Mouse (Mus musculus) myocyte (in vitro differentiated cells): ENCODE data around the gene Rassf2. TPM values are rescaled to one million over a fixed set of nuclear protein-coding genes. Genes with fewer than 3 reads are reported as not detected.

Experiments used
- H3K27me3 ChIP-seq: one replicate; pipeline ENCODE4 v1.6.1; 2011; ENCODE audit not compliant: control insufficient read depth, insufficient read depth, insufficient read length
- H3K36me3 ChIP-seq: one replicate; pipeline ENCODE4 v1.6.1; 2011; ENCODE audit not compliant: control insufficient read depth, insufficient read depth
- H3K4me2 ChIP-seq: one replicate; pipeline ENCODE4 v1.6.1; 2011; ENCODE audit warnings: low read depth, control low read depth
- H3K4me3 ChIP-seq: one replicate; pipeline ENCODE4 v1.5.1; 2011; ENCODE audit warnings: mild to moderate bottlenecking, control low read depth, moderate library complexity
- H3K79me2 ChIP-seq: one replicate; pipeline ENCODE4 v1.6.1; 2011; ENCODE audit not compliant: control insufficient read depth, insufficient read depth
- H3ac ChIP-seq: one replicate; pipeline ENCODE4 v1.6.1; 2011; ENCODE audit not compliant: control insufficient read depth, insufficient read length
- CEBPB ChIP-seq: IDR thresholded peaks from 2 replicates; pipeline ENCODE4 v1.6.1; 2011; ENCODE audit warnings: mild to moderate bottlenecking, moderate library complexity; ENCODE audit not compliant: poor library complexity, insufficient read depth, severe bottlenecking
- E2F4 ChIP-seq: IDR thresholded peaks from one replicate; pipeline ENCODE4 v1.6.1; 2011; ENCODE audit warnings: mild to moderate bottlenecking, control low read depth, moderate library complexity; ENCODE audit not compliant: insufficient read depth
- MAX ChIP-seq: IDR thresholded peaks from one replicate; pipeline ENCODE4 v1.6.1; 2011; ENCODE audit warnings: low read depth, mild to moderate bottlenecking, control low read depth
- MYOD1 ChIP-seq, 3 experiments: IDR thresholded peaks; one replicate each; pipeline ENCODE4 v1.6.1; 2011; ENCODE audit warnings: control low read depth in 2 of 3, low read depth in 2 of 3, mild to moderate bottlenecking in 2 of 3, moderate library complexity in 1 of 3; ENCODE audit not compliant: insufficient read length in 2 of 3, control insufficient read depth in 1 of 3
- MYOG ChIP-seq, 3 experiments: IDR thresholded peaks; one replicate each; pipeline ENCODE4 v1.6.1; 2011; ENCODE audit warnings: control low read depth in 2 of 3, low read depth in 2 of 3, mild to moderate bottlenecking in 2 of 3; ENCODE audit not compliant: insufficient read length in 2 of 3, control insufficient read depth in 1 of 3, insufficient read depth in 1 of 3
- POLR2A ChIP-seq: IDR thresholded peaks from one replicate; pipeline ENCODE4 v1.6.1; 2011; ENCODE audit warnings: low read depth, mild to moderate bottlenecking, control low read depth, moderate library complexity; ENCODE audit not compliant: insufficient read length
- POLR2AphosphoS2 ChIP-seq: IDR thresholded peaks from one replicate; pipeline ENCODE4 v1.6.1; 2011; ENCODE audit warnings: low read depth, control low read depth; ENCODE audit not compliant: insufficient read length
- REST ChIP-seq: IDR thresholded peaks from one replicate; pipeline ENCODE4 v1.6.1; 2011; ENCODE audit warnings: mild to moderate bottlenecking, control low read depth, moderate library complexity; ENCODE audit not compliant: insufficient read depth, insufficient read length
- SRF ChIP-seq: IDR thresholded peaks from one replicate; pipeline ENCODE4 v1.6.1; 2011; ENCODE audit warnings: low read depth; ENCODE audit not compliant: control insufficient read depth, insufficient read length
- TCF12 ChIP-seq: IDR thresholded peaks from one replicate; pipeline ENCODE4 v1.6.1; 2011; ENCODE audit warnings: mild to moderate bottlenecking, control low read depth; ENCODE audit not compliant: poor library complexity, insufficient read depth, severe bottlenecking
- TCF3 ChIP-seq: IDR thresholded peaks from one replicate; pipeline ENCODE4 v1.6.1; 2011; ENCODE audit warnings: low read depth, control low read depth; ENCODE audit not compliant: insufficient read length
- USF1 ChIP-seq: IDR thresholded peaks from one replicate; pipeline ENCODE4 v1.6.1; 2011; ENCODE audit warnings: low read depth, mild to moderate bottlenecking, control low read depth, moderate library complexity
- polyA plus RNA-seq: library from polyadenylated mRNA; unstranded; fragments of >200 nt; fragmentation: generic; extraction: Trizol; gene quantifications from one replicate; pipeline ENCODE4 v1.2.1, GENCODE M21; 2012; ENCODE audit warnings: missing spikeins

Rassf2 gene
- polyA plus RNA-seq, 1 experiment = 8.4 TPM

- Histone ChIP-seq H3K27me3 (no peaks in the 10 kb centered on the region), H3ac (no peak overlapping the region), H3K4me2 (no peak overlapping the region), H3K4me3 (no peak overlapping the region), H3K79me2 (no peaks in the 10 kb centered on the region), H3K36me3 (no peaks in the 10 kb centered on the region)
- TF ChIP-seq MYOG (IDR thresholded peaks at IDR 0.05; ENCODE audit: control insufficient read depth in 1 of 3, insufficient read depth in 1 of 3, insufficient read length in 2 of 3, low read depth in 2 of 3) (no peak), POLR2AphosphoS2 (no peak), USF1 (no peak), MYOD1 (IDR thresholded peaks at IDR 0.05; ENCODE audit: control insufficient read depth in 1 of 3, insufficient read length in 2 of 3, low read depth in 2 of 3) (no peak), E2F4 (no peak), POLR2A (no peak), MAX (no peak), REST (no peak), SRF (no peak), CEBPB (no peak), TCF12 (no peak), TCF3 (no peak)
These were observed 36.4 kb downstream of the Rassf2 start for GRCm38 (mm10) chr2:131993563-131994088.

- H3K4me3 ChIP-seq = no peak overlapping the region
- no peaks in the 10 kb centered on the region for H3K79me2 ChIP-seq
- H3K27me3 ChIP-seq = no peaks in the 10 kb centered on the region
- H3K4me2 ChIP-seq = no peak overlapping the region
- no peaks in the 10 kb centered on the region for H3K36me3 ChIP-seq
- H3ac ChIP-seq = no peak overlapping the region
- no peak for TF ChIP-seq CEBPB
- no peak for TF ChIP-seq MAX
- TF ChIP-seq POLR2A = no peak
- no peak for TF ChIP-seq USF1
- no peak for TF ChIP-seq SRF
- no peak for TF ChIP-seq TCF12
- TF ChIP-seq E2F4 = no peak
- TF ChIP-seq REST = no peak
- no peak for TF ChIP-seq POLR2AphosphoS2
- TF ChIP-seq MYOG (IDR thresholded peaks at IDR 0.05; ENCODE audit: control insufficient read depth in 1 of 3, insufficient read depth in 1 of 3, insufficient read length in 2 of 3, low read depth in 2 of 3) = no peak
- no peak for TF ChIP-seq MYOD1 (IDR thresholded peaks at IDR 0.05; ENCODE audit: control insufficient read depth in 1 of 3, insufficient read length in 2 of 3, low read depth in 2 of 3)
- no peak for TF ChIP-seq TCF3
These were observed 36.9 kb downstream of the Rassf2 start for GRCm38 (mm10) chr2:131993151-131993550.

- TF ChIP-seq TCF12 (no peak), POLR2A (no peak), MYOD1 (IDR thresholded peaks at IDR 0.05; ENCODE audit: control insufficient read depth in 1 of 3, insufficient read length in 2 of 3, low read depth in 2 of 3) (no peak), MAX (no peak), REST (no peak), POLR2AphosphoS2 (no peak), E2F4 (no peak), MYOG (IDR thresholded peaks at IDR 0.05; ENCODE audit: control insufficient read depth in 1 of 3, insufficient read depth in 1 of 3, insufficient read length in 2 of 3, low read depth in 2 of 3) (no peak), CEBPB (no peak)
- H3ac ChIP-seq = no peak overlapping the region
- H3K4me2 ChIP-seq = no peak overlapping the region
- H3K27me3 ChIP-seq = no peaks in the 10 kb centered on the region
- H3K4me3 ChIP-seq = no peak overlapping the region
- no peaks in the 10 kb centered on the region for H3K79me2 ChIP-seq
- no peaks in the 10 kb centered on the region for H3K36me3 ChIP-seq
These were observed 37.6 kb downstream of the Rassf2 start for GRCm38 (mm10) chr2:131992487-131992886.

- H3K79me2 ChIP-seq = no peaks in the 10 kb centered on the region
- H3K4me3 ChIP-seq = no peak overlapping the region
- H3K36me3 ChIP-seq = no peaks in the 10 kb centered on the region
- TF ChIP-seq USF1 (no peak), MYOD1 (IDR thresholded peaks at IDR 0.05; ENCODE audit: control insufficient read depth in 1 of 3, insufficient read length in 2 of 3, low read depth in 2 of 3) (no peak), POLR2A (no peak), E2F4 (no peak), TCF12 (no peak), MAX (no peak), MYOG (IDR thresholded peaks at IDR 0.05; ENCODE audit: control insufficient read depth in 1 of 3, insufficient read depth in 1 of 3, insufficient read length in 2 of 3, low read depth in 2 of 3) (no peak), POLR2AphosphoS2 (no peak)
- H3ac ChIP-seq = no peak overlapping the region
- H3K27me3 ChIP-seq = no peaks in the 10 kb centered on the region
- no peak overlapping the region for H3K4me2 ChIP-seq
These were observed 41.5 kb downstream of the Rassf2 start for GRCm38 (mm10) chr2:131988550-131988949.
